Mouse (Mus musculus) T-helper 1 cell (primary cell): ENCODE data around the gene Gm43191.

Experiments
- in situ Hi-C: fragments of 300-600 bp; cut with MboI, MseI; formaldehyde crosslinking; loops from one replicate; pipeline ENCODE4 v1.15.1; 2025; ENCODE audit warnings: high pct_unique_total_duplicates

The Gm43191 gene

GRCm38 (mm10) chr3:116631459-116631858, 49.6 kb downstream of the Gm43191 start:
- in situ Hi-C loops, result no loop called here

GRCm38 (mm10) chr3:116622641-116623040, 58.4 kb downstream of the Gm43191 start:
- in situ Hi-C loops, result no loop called here

GRCm38 (mm10) chr3:116620636-116621370, 60.3 kb downstream of the Gm43191 start:
- in situ Hi-C loops, result no loop called here

- in situ Hi-C loops, result no loop called here
Measured at GRCm38 (mm10) chr3:116618855-116619254, 62.2 kb downstream of the Gm43191 start.

- in situ Hi-C loops, result no loop called here
Measured at GRCm38 (mm10) chr3:116615318-116616068, 65.6 kb downstream of the Gm43191 start.

- in situ Hi-C loops, result no loop called here
Measured at GRCm38 (mm10) chr3:116614295-116614892, 66.7 kb downstream of the Gm43191 start, which contains the start of gene Trmt13. Gene Trmt13, minus strand, starts transcription at chr3:116614587.

- in situ Hi-C loops, result no loop called here
Measured at GRCm38 (mm10) chr3:116604570-116604969, 76.5 kb downstream of the Gm43191 start.

GRCm38 (mm10) chr3:116601781-116602180, 79.3 kb downstream of the Gm43191 start:
- in situ Hi-C loops, result no loop called here

GRCm38 (mm10) chr3:116601005-116601404, 80.1 kb downstream of the Gm43191 start:
- in situ Hi-C loops, result no loop called here

- in situ Hi-C loops, result no loop called here
Measured at GRCm38 (mm10) chr3:116599705-116600104, 81.4 kb downstream of the Gm43191 start.

- in situ Hi-C loops, result no loop called here
Measured at GRCm38 (mm10) chr3:116595603-116595991, 85.5 kb downstream of the Gm43191 start.

- in situ Hi-C loops, result no loop called here
Measured at GRCm38 (mm10) chr3:116594728-116595602, 86.1 kb downstream of the Gm43191 start, which contains the start of gene Sass6. Gene Sass6, plus strand, starts transcription at chr3:116594982.

GRCm38 (mm10) chr3:116594076-116594727, 86.9 kb downstream of the Gm43191 start:
- in situ Hi-C loops, result no loop called here
